Comparison of ENCODE assay signal across 29 mouse cellular contexts in genomic region chr7:96494057-96494456, GRCm38 (mm10).
DNase-seq lines count a peak whose midpoint lies in the region; ATAC-seq and TF ChIP-seq lines count a peak whose summit lies in the region.
"Had no signal": no experiment of that assay in that cellular context is flagged by ENCODE, and none has a peak within 500 bp of the region (broad histone marks: within the 10 kb centered on the region; RNA-seq: fewer than 3 reads in every experiment).

No protein-coding gene starts in this region.

- H3K27me3 ChIP-seq in ES-Bruce4 (ENCODE audit: control insufficient read depth, insufficient read depth, low read length, poor library complexity, severe bottlenecking) = no peaks in the 10 kb centered on the region
- H3K27me3 ChIP-seq: forebrain, embryonic 12.5 days; hindbrain, embryonic 15.5 days; kidney, embryonic 15.5 days; liver, embryonic 12.5 days; midbrain, embryonic 13.5 days; neural tube, embryonic 13.5 days had no signal

- ATAC-seq in frontal cortex, adult (ENCODE audit: low TSS enrichment) = peak; percentile 43; the same call in 1 of the 2 replicates
- no peak for ATAC-seq in activated CD4-positive, CD25-positive, alpha-beta regulatory T cell, adult 4 months
- ATAC-seq: liver, embryonic 12.5 days; liver, postnatal 0 days; midbrain, embryonic 13.5 days had no signal

- peak; percentile 82 for TF ChIP-seq EP300 in ES-Bruce4 (IDR thresholded peaks at IDR 0.05; ENCODE audit: insufficient read depth, low read depth, low read length)

- no peak for DNase-seq in frontal cortex, postnatal 14 days (ENCODE audit: low spot score in 2 of 2)
- peak; percentile 29 for DNase-seq in WW6 (ENCODE audit: low read depth, low spot score)
- DNase-seq in yolk sac, embryonic 10.5 days (ENCODE audit: low spot score) = peak; percentile 19
- no peak for DNase-seq in spleen, adult 12 weeks (ENCODE audit: low spot score)
- DNase-seq: adrenal gland, postnatal 25 days; cerebellum, adult 18-20 months; cerebellum, postnatal 14 days; gastrocnemius, postnatal 10 days; heart, postnatal 10 days; kidney, adult 18-20 months; kidney, postnatal 25 days; left cerebral cortex, postnatal 4 days; liver, postnatal 0 days; right cerebral cortex, postnatal 14 days; spleen, adult 18-20 months; thymus, postnatal 14 days had no signal

- no peaks in the 10 kb centered on the region for H3K36me3 ChIP-seq in ES-Bruce4 (ENCODE audit: control insufficient read depth, insufficient read depth, low read length, poor library complexity, severe bottlenecking)
- H3K36me3 ChIP-seq: forebrain, embryonic 12.5 days; heart, embryonic 13.5 days; hindbrain, embryonic 15.5 days; kidney, embryonic 15.5 days; liver, embryonic 12.5 days; midbrain, embryonic 13.5 days; neural tube, embryonic 13.5 days had no signal

- peak overlapping the region; percentile 20; the same call in 1 of the 2 replicates for H3K27ac ChIP-seq in ES-Bruce4 (ENCODE audit: insufficient read depth, low read length)
- H3K27ac ChIP-seq: forebrain, embryonic 12.5 days; heart, embryonic 13.5 days; hindbrain, embryonic 15.5 days; layer of hippocampus, adult 2 months; liver, embryonic 12.5 days; macrophage; midbrain, embryonic 13.5 days; neural tube, embryonic 13.5 days had no signal

- no peak overlapping the region for H3K4me3 ChIP-seq in ES-Bruce4 (ENCODE audit: low read depth, low read length)
- H3K4me3 ChIP-seq: erythroblast, embryonic 14.5 days; forebrain, embryonic 12.5 days; heart, embryonic 13.5 days; hindbrain, embryonic 15.5 days; kidney, embryonic 15.5 days; layer of hippocampus, adult 2 months; liver, embryonic 12.5 days; midbrain, embryonic 13.5 days; neural tube, embryonic 13.5 days had no signal

- no peak for TF ChIP-seq CTCF in ES-Bruce4 (IDR thresholded peaks at IDR 0.05; ENCODE audit: low read depth, low read length)

- H3K9me3 ChIP-seq in ES-Bruce4 (replicated peaks; ENCODE audit: control insufficient read depth, insufficient read depth, low read length, poor library complexity, severe bottlenecking) = no peaks in the 10 kb centered on the region
- H3K9me3 ChIP-seq: forebrain, embryonic 12.5 days; heart, embryonic 13.5 days; hindbrain, embryonic 15.5 days; kidney, embryonic 15.5 days; liver, embryonic 12.5 days; midbrain, embryonic 13.5 days; neural tube, embryonic 13.5 days had no signal

- no peak for TF ChIP-seq POLR2A in ES-Bruce4 (IDR thresholded peaks at IDR 0.05; ENCODE audit: insufficient read depth, low read length)

- H3K4me1 ChIP-seq in ES-Bruce4 (ENCODE audit: control insufficient read depth, insufficient read depth, low read length) = no peaks in the 10 kb centered on the region
- H3K4me1 ChIP-seq: forebrain, embryonic 12.5 days; hindbrain, embryonic 15.5 days; liver, embryonic 12.5 days; midbrain, embryonic 13.5 days; neural tube, embryonic 13.5 days had no signal

- no peak overlapping the region for H3K9ac ChIP-seq in ES-Bruce4 (ENCODE audit: low read depth, poor library complexity, severe bottlenecking)
- H3K9ac ChIP-seq: forebrain, embryonic 12.5 days; heart, embryonic 13.5 days; hindbrain, embryonic 15.5 days; kidney, embryonic 15.5 days; liver, embryonic 12.5 days; liver, postnatal 0 days; midbrain, embryonic 13.5 days; neural tube, embryonic 13.5 days had no signal

Comparison
In these comparisons a context has a peak if more than half of its experiments do, and no peak if none do; other contexts are left out.
1. DNase-seq: peak in WW6 (single experiment) and yolk sac, embryonic 10.5 days (single experiment); none in frontal cortex, postnatal 14 days (0 of 2) and spleen, adult 12 weeks (single experiment).